Mouse (Mus musculus): Measurements from ENCODE around the gene Shpk. TPM values are rescaled to one million over a fixed set of nuclear protein-coding genes. Genes with fewer than 3 reads are reported as not detected.

The Shpk gene
- polyA plus RNA-seq, 1 experiment from 2014 or later: 0.77 TPM

- H3K36me3 ChIP-seq (ENCODE audit: control insufficient read depth, insufficient read depth, low read length): peaks cover 14% of the 10 kb centered on the region; the same call in 1 of the 2 replicates
- WGBS: 77% methylated on average over 6 of the region's 6 CpGs
Measured at GRCm38 (mm10) chr11:73193047-73193446, 6.2 kb upstream of the Shpk start.

GRCm38 (mm10) chr11:73194444-73194843, 4.8 kb upstream of the Shpk start:
- H3K27ac ChIP-seq (ENCODE audit: low read depth, low read length): no peak overlapping the region
- WGBS: 74% methylated on average over 2 of the region's 2 CpGs

More at GRCm38 (mm10) chr11:73193047-73193446, 6.2 kb upstream of the Shpk start:
- Histone ChIP-seq H3K27ac (ENCODE audit: low read depth, low read length) (no peak overlapping the region), H3K4me3 (ENCODE audit: low read length) (no peak overlapping the region), H3K4me2 (replicated peaks; ENCODE audit: low read depth, low read length) (no peak overlapping the region), H3K4me1 (ENCODE audit: control insufficient read depth, insufficient read depth, low read length) (no peaks in the 10 kb centered on the region), H3K9ac (ENCODE audit: low read depth, low read length) (no peak overlapping the region), H3K9me3 (ENCODE audit: control insufficient read depth, low read length) (no peaks in the 10 kb centered on the region), H3K27me3 (ENCODE audit: control insufficient read depth, insufficient read depth, low read length) (no peaks in the 10 kb centered on the region)
- no peak for ATAC-seq (ENCODE audit: low FRiP score, low TSS enrichment)

GRCm38 (mm10) chr11:73198190-73198589, 1.1 kb upstream of the Shpk start:
- Histone ChIP-seq H3K9me3 (ENCODE audit: control insufficient read depth, low read length) (no peaks in the 10 kb centered on the region), H3K4me1 (ENCODE audit: control insufficient read depth, insufficient read depth, low read length) (no peaks in the 10 kb centered on the region), H3K9ac (ENCODE audit: low read depth, low read length) (peak overlapping the region; percentile 63; the same call in 1 of the 2 replicates), H3K4me2 (replicated peaks; ENCODE audit: low read depth, low read length) (peak overlapping the region; percentile 83), H3K36me3 (ENCODE audit: control insufficient read depth, insufficient read depth, low read length) (no peaks in the 10 kb centered on the region), H3K4me3 (ENCODE audit: low read length) (peak overlapping the region; percentile 57), H3K27me3 (ENCODE audit: control insufficient read depth, insufficient read depth, low read length) (no peaks in the 10 kb centered on the region), H3K27ac (ENCODE audit: low read depth, low read length) (no peak overlapping the region)
- WGBS: 5% methylated on average over 1 of the region's 1 CpGs
- no peak for ATAC-seq (ENCODE audit: low FRiP score, low TSS enrichment)

More at GRCm38 (mm10) chr11:73194444-73194843, 4.8 kb upstream of the Shpk start:
- no peaks in the 10 kb centered on the region for H3K27me3 ChIP-seq (ENCODE audit: control insufficient read depth, insufficient read depth, low read length)
- H3K4me1 ChIP-seq (ENCODE audit: control insufficient read depth, insufficient read depth, low read length): no peaks in the 10 kb centered on the region
- no peaks in the 10 kb centered on the region for H3K9me3 ChIP-seq (ENCODE audit: control insufficient read depth, low read length)
- ATAC-seq (ENCODE audit: low FRiP score, low TSS enrichment): no peak
- H3K9ac ChIP-seq (ENCODE audit: low read depth, low read length): no peak overlapping the region
- H3K36me3 ChIP-seq (ENCODE audit: control insufficient read depth, insufficient read depth, low read length): peaks cover 10% of the 10 kb centered on the region; the same call in 1 of the 2 replicates
- H3K4me3 ChIP-seq (ENCODE audit: low read length): no peak overlapping the region
- H3K4me2 ChIP-seq (replicated peaks; ENCODE audit: low read depth, low read length): no peak overlapping the region

- WGBS: 1% methylated on average over 22 of the region's 22 CpGs
- Histone ChIP-seq H3K27me3 (ENCODE audit: control insufficient read depth, insufficient read depth, low read length) (no peaks in the 10 kb centered on the region), H3K4me2 (replicated peaks; ENCODE audit: low read depth, low read length) (peak within 1 kb of the TSS; percentile 83), H3K4me1 (ENCODE audit: control insufficient read depth, insufficient read depth, low read length) (no peaks in the 10 kb centered on the region), H3K36me3 (ENCODE audit: control insufficient read depth, insufficient read depth, low read length) (no peaks in the 10 kb centered on the region), H3K9ac (ENCODE audit: low read depth, low read length) (peak within 1 kb of the TSS; percentile 63), H3K9me3 (ENCODE audit: control insufficient read depth, low read length) (no peaks in the 10 kb centered on the region), H3K27ac (ENCODE audit: low read depth, low read length) (no peak within 1 kb of the TSS), H3K4me3 (ENCODE audit: low read length) (peak within 1 kb of the TSS; percentile 57)
- peak; percentile 96 for ATAC-seq (ENCODE audit: low FRiP score, low TSS enrichment)
Measured at GRCm38 (mm10) chr11:73198603-73199229, 544 bp upstream of the Shpk start, which contains the start of gene Ctns. TSS of gene Ctns (minus strand) at chr11:73199042.

- ATAC-seq (ENCODE audit: low FRiP score, low TSS enrichment): no peak
- Histone ChIP-seq H3K4me1 (ENCODE audit: control insufficient read depth, insufficient read depth, low read length) (no peaks in the 10 kb centered on the region), H3K4me2 (replicated peaks; ENCODE audit: low read depth, low read length) (peak overlapping the region; percentile 83), H3K9ac (ENCODE audit: low read depth, low read length) (peak overlapping the region; percentile 63; the same call in 1 of the 2 replicates), H3K9me3 (ENCODE audit: control insufficient read depth, low read length) (no peaks in the 10 kb centered on the region), H3K27me3 (ENCODE audit: control insufficient read depth, insufficient read depth, low read length) (no peaks in the 10 kb centered on the region), H3K4me3 (ENCODE audit: low read length) (peak overlapping the region; percentile 57), H3K27ac (ENCODE audit: low read depth, low read length) (no peak overlapping the region), H3K36me3 (ENCODE audit: control insufficient read depth, insufficient read depth, low read length) (no peaks in the 10 kb centered on the region)
- 3% methylated on average over 12 of the region's 12 CpGs for WGBS
Measured at GRCm38 (mm10) chr11:73199879-73200278, 619 bp downstream of the Shpk start.

- Histone ChIP-seq H3K36me3 (ENCODE audit: control insufficient read depth, insufficient read depth, low read length) (no peaks in the 10 kb centered on the region), H3K4me2 (replicated peaks; ENCODE audit: low read depth, low read length) (no peak overlapping the region), H3K4me1 (ENCODE audit: control insufficient read depth, insufficient read depth, low read length) (no peaks in the 10 kb centered on the region), H3K4me3 (ENCODE audit: low read length) (no peak overlapping the region), H3K27me3 (ENCODE audit: control insufficient read depth, insufficient read depth, low read length) (no peaks in the 10 kb centered on the region), H3K9ac (ENCODE audit: low read depth, low read length) (no peak overlapping the region), H3K9me3 (ENCODE audit: control insufficient read depth, low read length) (no peaks in the 10 kb centered on the region), H3K27ac (ENCODE audit: low read depth, low read length) (no peak overlapping the region)
- ATAC-seq (ENCODE audit: low FRiP score, low TSS enrichment): no peak
- 80% methylated on average over 2 of the region's 2 CpGs for WGBS
Measured at GRCm38 (mm10) chr11:73201021-73201420, 1.8 kb downstream of the Shpk start.

GRCm38 (mm10) chr11:73201597-73201996, 2.3 kb downstream of the Shpk start:
- no peak for ATAC-seq (ENCODE audit: low FRiP score, low TSS enrichment)
- H3K36me3 ChIP-seq (ENCODE audit: control insufficient read depth, insufficient read depth, low read length): no peaks in the 10 kb centered on the region
- no peaks in the 10 kb centered on the region for H3K27me3 ChIP-seq (ENCODE audit: control insufficient read depth, insufficient read depth, low read length)
- H3K27ac ChIP-seq (ENCODE audit: low read depth, low read length): no peak overlapping the region
- no peaks in the 10 kb centered on the region for H3K4me1 ChIP-seq (ENCODE audit: control insufficient read depth, insufficient read depth, low read length)
- H3K4me3 ChIP-seq (ENCODE audit: low read length): no peak overlapping the region
- H3K4me2 ChIP-seq (replicated peaks; ENCODE audit: low read depth, low read length): no peak overlapping the region
- H3K9me3 ChIP-seq (ENCODE audit: control insufficient read depth, low read length): no peaks in the 10 kb centered on the region
- WGBS: 35% methylated on average over 4 of the region's 4 CpGs
- no peak overlapping the region for H3K9ac ChIP-seq (ENCODE audit: low read depth, low read length)

GRCm38 (mm10) chr11:73203895-73204294, 4.6 kb downstream of the Shpk start:
- no peak overlapping the region for H3K9ac ChIP-seq (ENCODE audit: low read depth, low read length)
- no peaks in the 10 kb centered on the region for H3K36me3 ChIP-seq (ENCODE audit: control insufficient read depth, insufficient read depth, low read length)
- H3K4me2 ChIP-seq (replicated peaks; ENCODE audit: low read depth, low read length): no peak overlapping the region
- no peak overlapping the region for H3K27ac ChIP-seq (ENCODE audit: low read depth, low read length)
- whole genome bisulfite sequencing: 90% methylated on average over 8 of the region's 8 CpGs
- H3K27me3 ChIP-seq (ENCODE audit: control insufficient read depth, insufficient read depth, low read length): no peaks in the 10 kb centered on the region
- ATAC-seq (ENCODE audit: low FRiP score, low TSS enrichment): no peak
- H3K4me1 ChIP-seq (ENCODE audit: control insufficient read depth, insufficient read depth, low read length): no peaks in the 10 kb centered on the region
- no peak overlapping the region for H3K4me3 ChIP-seq (ENCODE audit: low read length)
- H3K9me3 ChIP-seq (ENCODE audit: control insufficient read depth, low read length): no peaks in the 10 kb centered on the region

GRCm38 (mm10) chr11:73205194-73205593, 5.9 kb downstream of the Shpk start:
- H3K36me3 ChIP-seq (ENCODE audit: control insufficient read depth, insufficient read depth, low read length): no peaks in the 10 kb centered on the region
- WGBS: 19% methylated on average over 7 of the region's 7 CpGs
- no peak for ATAC-seq (ENCODE audit: low FRiP score, low TSS enrichment)
- H3K9ac ChIP-seq (ENCODE audit: low read depth, low read length): no peak overlapping the region
- no peak overlapping the region for H3K27ac ChIP-seq (ENCODE audit: low read depth, low read length)
- H3K9me3 ChIP-seq (ENCODE audit: control insufficient read depth, low read length): no peaks in the 10 kb centered on the region
- H3K4me1 ChIP-seq (ENCODE audit: control insufficient read depth, insufficient read depth, low read length): no peaks in the 10 kb centered on the region
- no peak overlapping the region for H3K4me2 ChIP-seq (replicated peaks; ENCODE audit: low read depth, low read length)
- H3K4me3 ChIP-seq (ENCODE audit: low read length): no peak overlapping the region
- no peaks in the 10 kb centered on the region for H3K27me3 ChIP-seq (ENCODE audit: control insufficient read depth, insufficient read depth, low read length)
